Mouse (Mus musculus) C2C12 (cell line): ENCODE measurements at regions not wholly inside any gene's neighbourhood (a gene's known extent, or its start where the extent isn't known, plus 50 kb on each side); places are given as distances from the start of the nearest gene placed in this dataset.

Source experiments
- H3K27me3 ChIP-seq: one replicate; pipeline ENCODE4 v1.6.1; 2011; ENCODE audit not compliant: control insufficient read depth, insufficient read depth, insufficient read length
- H3K36me3 ChIP-seq: one replicate; pipeline ENCODE4 v1.6.1; 2011; ENCODE audit not compliant: control insufficient read depth, insufficient read depth
- H3K4me3 ChIP-seq: one replicate; pipeline ENCODE4 v1.5.1; 2011; ENCODE audit warnings: mild to moderate bottlenecking, control low read depth; ENCODE audit not compliant: poor library complexity, insufficient read depth, severe bottlenecking
- H3K79me2 ChIP-seq: one replicate; pipeline ENCODE4 v1.6.1; 2011; ENCODE audit not compliant: control insufficient read depth, insufficient read depth
- H3K79me3 ChIP-seq: one replicate; pipeline ENCODE4 v1.6.1; 2011; ENCODE audit warnings: low read depth, control low read depth
- H3ac ChIP-seq: one replicate; pipeline ENCODE3; 2011; ENCODE audit warnings: low read depth; ENCODE audit not compliant: control insufficient read depth, insufficient read length
- CEBPB ChIP-seq: IDR thresholded peaks from one replicate; pipeline ENCODE4 v1.6.1; 2011; ENCODE audit warnings: low read depth, mild to moderate bottlenecking, control low read depth, moderate library complexity
- CTCF ChIP-seq: IDR thresholded peaks from one replicate; pipeline ENCODE4 v1.5.1; 2011; ENCODE audit not compliant: control insufficient read depth, insufficient read depth, insufficient read length
- FOSL1 ChIP-seq: IDR thresholded peaks from one replicate; pipeline ENCODE4 v1.8.0; 2011; ENCODE audit warnings: mild to moderate bottlenecking, low read length; ENCODE audit not compliant: poor library complexity, insufficient read depth, severe bottlenecking
- MAX ChIP-seq: IDR thresholded peaks from one replicate; pipeline ENCODE4 v1.6.1; 2011; ENCODE audit warnings: mild to moderate bottlenecking, control low read depth
- MYOD1 ChIP-seq: IDR thresholded peaks from one replicate; pipeline ENCODE4 v1.6.1; 2011; ENCODE audit warnings: low read depth; ENCODE audit not compliant: control insufficient read depth, insufficient read length
- MYOG ChIP-seq: IDR thresholded peaks from one replicate; pipeline ENCODE4 v1.6.1; 2011; ENCODE audit not compliant: control insufficient read depth, insufficient read length; ENCODE audit errors: extremely low read depth
- USF1 ChIP-seq: IDR thresholded peaks from one replicate; pipeline ENCODE4 v1.6.1; 2011; ENCODE audit warnings: low read depth, mild to moderate bottlenecking, control low read depth, moderate library complexity

DNA sequence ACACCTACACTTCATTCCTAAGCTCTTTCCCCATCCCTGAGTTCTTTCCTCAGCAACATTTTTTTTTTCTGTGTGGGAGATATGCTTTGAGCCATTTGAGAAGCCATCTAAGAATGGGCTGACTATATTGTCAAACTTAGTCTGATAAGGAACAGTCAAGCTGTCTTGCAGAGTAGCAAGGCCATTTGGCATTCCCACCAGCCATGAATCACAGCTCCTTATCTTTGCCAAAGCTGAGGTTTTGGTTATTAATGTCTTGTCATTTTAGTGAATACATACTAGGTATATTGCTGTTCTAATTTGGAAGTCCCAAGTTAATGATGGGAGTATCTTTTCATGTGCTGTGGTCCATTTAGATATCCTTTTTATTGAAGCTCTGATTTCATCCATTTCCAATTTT is 96.4 kb downstream of the Sox9 start:
- no peaks in the 10 kb centered on the region for H3K79me2 ChIP-seq
- H3K27me3 ChIP-seq, result no peaks in the 10 kb centered on the region
- TF ChIP-seq CEBPB (no peak), MYOD1 (no peak), MYOG (no peak), MAX (no peak), CTCF (no peak), FOSL1 (no peak), USF1 (no peak)
- no peak overlapping the region for H3K4me3 ChIP-seq
- no peaks in the 10 kb centered on the region for H3K79me3 ChIP-seq
- H3ac ChIP-seq, result no peak overlapping the region
- no peaks in the 10 kb centered on the region for H3K36me3 ChIP-seq

GRCm38 (mm10) chr11:112880736-112881135 is 98.7 kb downstream of the Sox9 start:
- Histone ChIP-seq H3K4me3 (no peak overlapping the region), H3K79me2 (no peaks in the 10 kb centered on the region), H3ac (no peak overlapping the region), H3K36me3 (no peaks in the 10 kb centered on the region), H3K79me3 (no peaks in the 10 kb centered on the region), H3K27me3 (no peaks in the 10 kb centered on the region)
- no peak for TF ChIP-seq MYOG
- no peak for TF ChIP-seq MAX
- TF ChIP-seq CTCF, result no peak
- TF ChIP-seq USF1, result no peak
- no peak for TF ChIP-seq CEBPB
- TF ChIP-seq MYOD1, result no peak
- no peak for TF ChIP-seq FOSL1

- Histone ChIP-seq H3K27me3 (no peaks in the 10 kb centered on the region), H3ac (no peak overlapping the region), H3K4me3 (no peak overlapping the region), H3K79me2 (no peaks in the 10 kb centered on the region), H3K79me3 (no peaks in the 10 kb centered on the region), H3K36me3 (no peaks in the 10 kb centered on the region)
- TF ChIP-seq MAX (no peak), CEBPB (no peak), MYOD1 (no peak), CTCF (no peak), FOSL1 (no peak), MYOG (no peak), USF1 (no peak)
These were observed 103.4 kb downstream of the Sox9 start for GRCm38 (mm10) chr11:112885336-112885940.

- no peak overlapping the region for H3ac ChIP-seq
- no peaks in the 10 kb centered on the region for H3K79me2 ChIP-seq
- no peaks in the 10 kb centered on the region for H3K79me3 ChIP-seq
- H3K4me3 ChIP-seq, result no peak overlapping the region
- H3K36me3 ChIP-seq, result no peaks in the 10 kb centered on the region
- no peaks in the 10 kb centered on the region for H3K27me3 ChIP-seq
- TF ChIP-seq MYOD1, result no peak
- no peak for TF ChIP-seq USF1
- TF ChIP-seq MAX, result no peak
- TF ChIP-seq FOSL1, result no peak
- no peak for TF ChIP-seq CTCF
- TF ChIP-seq CEBPB, result no peak
- no peak for TF ChIP-seq MYOG
These were observed 104.1 kb downstream of the Sox9 start for GRCm38 (mm10) chr11:112886139-112886538.

DNA sequence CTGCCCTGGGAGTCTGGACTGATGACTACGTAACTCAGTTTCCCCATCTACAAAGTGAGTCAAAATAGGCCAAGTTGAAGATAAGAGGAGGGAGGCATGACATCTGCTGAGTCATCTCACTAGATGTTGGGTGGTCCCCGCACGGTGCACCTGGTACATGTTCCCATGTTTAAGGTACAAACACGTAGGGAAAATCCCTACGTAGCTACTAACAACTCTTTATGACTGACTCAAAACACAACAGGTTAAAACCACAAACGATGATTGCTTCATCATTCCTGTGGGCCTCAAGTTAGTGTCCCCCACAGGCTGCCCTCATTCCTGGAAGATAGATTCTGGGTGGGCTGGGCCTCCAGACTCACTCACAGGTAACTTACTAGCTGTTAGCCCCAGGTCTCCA is 107.7 kb downstream of the Sox9 start:
- Histone ChIP-seq H3K79me3 (no peaks in the 10 kb centered on the region), H3ac (no peak overlapping the region), H3K27me3 (no peaks in the 10 kb centered on the region), H3K4me3 (no peak overlapping the region), H3K36me3 (no peaks in the 10 kb centered on the region), H3K79me2 (no peaks in the 10 kb centered on the region)
- TF ChIP-seq USF1, result no peak
- no peak for TF ChIP-seq CEBPB
- TF ChIP-seq CTCF, result no peak
- TF ChIP-seq MYOG, result no peak
- TF ChIP-seq MYOD1, result no peak
- TF ChIP-seq FOSL1, result no peak
- TF ChIP-seq MAX, result no peak
